ENCODE assay signal across 18 mouse cellular contexts in genomic region chr10:59809991-59810574, GRCm38 (mm10).
DNase-seq lines count a peak whose midpoint lies in the region; ATAC-seq and TF ChIP-seq lines count a peak whose summit lies in the region.
"Had no signal": no experiment of that assay in that cellular context is flagged by ENCODE, and none has a peak within 500 bp of the region (broad histone marks: within the 10 kb centered on the region; RNA-seq: fewer than 3 reads in every experiment).

No protein-coding gene starts in this region.

- no peak overlapping the region for H3K27ac ChIP-seq in intestine, embryonic 16.5 days (ENCODE audit: low read length)
- no peak overlapping the region for H3K27ac ChIP-seq in intestine, postnatal 0 days (ENCODE audit: low read depth, low read length)
- H3K27ac ChIP-seq in lung, postnatal 0 days (ENCODE audit: low read length) = no peak overlapping the region
- H3K27ac ChIP-seq: forebrain, embryonic 12.5 days; kidney, embryonic 15.5 days; liver, embryonic 12.5 days; stomach, embryonic 15.5 days had no signal

- H3K4me3 ChIP-seq in intestine, embryonic 16.5 days (ENCODE audit: low read length) = no peak overlapping the region
- H3K4me3 ChIP-seq in intestine, postnatal 0 days (ENCODE audit: low read depth, low read length) = no peak overlapping the region
- H3K4me3 ChIP-seq in lung, postnatal 0 days (ENCODE audit: low read depth, low read length) = no peak overlapping the region
- H3K4me3 ChIP-seq: forebrain, embryonic 12.5 days; kidney, embryonic 15.5 days; liver, embryonic 12.5 days; stomach, embryonic 15.5 days had no signal

- no peak for TF ChIP-seq CTCF in intestine, postnatal 0 days (IDR thresholded peaks at IDR 0.05; ENCODE audit: low read depth)
- TF ChIP-seq CTCF in lung, postnatal 0 days (IDR thresholded peaks at IDR 0.05) = no peak

- H3K36me3 ChIP-seq in intestine, embryonic 16.5 days (ENCODE audit: control insufficient read depth, insufficient read depth, low read length) = no peaks in the 10 kb centered on the region
- peaks cover 3% of the 10 kb centered on the region; the same call in 1 of the 2 replicates for H3K36me3 ChIP-seq in intestine, postnatal 0 days (ENCODE audit: control insufficient read depth, insufficient read depth)
- H3K36me3 ChIP-seq in lung, postnatal 0 days (ENCODE audit: insufficient read depth, low read length) = no peaks in the 10 kb centered on the region
- H3K36me3 ChIP-seq: stomach, embryonic 15.5 days had no signal

- H3K4me2 ChIP-seq in intestine, embryonic 16.5 days (ENCODE audit: low read depth, low read length) = no peak overlapping the region
- no peak overlapping the region for H3K4me2 ChIP-seq in intestine, postnatal 0 days (replicated peaks; ENCODE audit: low read depth)
- H3K4me2 ChIP-seq in lung, postnatal 0 days (replicated peaks; ENCODE audit: low read depth, low read length) = no peak overlapping the region
- H3K4me2 ChIP-seq: forebrain, embryonic 12.5 days; kidney, embryonic 15.5 days; liver, embryonic 12.5 days; lung, embryonic 14.5 days; stomach, embryonic 15.5 days had no signal

- H3K9me3 ChIP-seq in intestine, embryonic 16.5 days (ENCODE audit: control insufficient read depth, low read length) = no peaks in the 10 kb centered on the region
- H3K9me3 ChIP-seq in intestine, postnatal 0 days (ENCODE audit: control insufficient read depth) = no peaks in the 10 kb centered on the region
- no peaks in the 10 kb centered on the region for H3K9me3 ChIP-seq in lung, postnatal 0 days (ENCODE audit: low read length)
- H3K9me3 ChIP-seq: forebrain, embryonic 12.5 days; kidney, embryonic 15.5 days; liver, embryonic 12.5 days; stomach, embryonic 15.5 days had no signal

- ATAC-seq in intestine, embryonic 16.5 days = peak; percentile 36; the same call in 1 of the 2 replicates
- ATAC-seq in intestine, postnatal 0 days = no peak
- ATAC-seq in lung, postnatal 0 days = no peak
- ATAC-seq in erythroid progenitor cell, adult 5-6 weeks (replicated peaks; ENCODE audit: low FRiP score, poor library complexity, severe bottlenecking) = 0 out of 2 replicates have a peak, but pooled peaks have one; percentile 29
- ATAC-seq: inflammation-experienced regulatory T-cells, adult 6 months; liver, embryonic 12.5 days had no signal

- WGBS in intestine, embryonic 16.5 days = 72% methylated on average over 4 of the region's 4 CpGs
- WGBS in intestine, postnatal 0 days = 58% methylated on average over 4 of the region's 4 CpGs
- 65% methylated on average over 4 of the region's 4 CpGs for WGBS in lung, postnatal 0 days

- peak; percentile 46 for DNase-seq in cerebellum, adult 9-11 months
- no peak for DNase-seq in cerebellum, postnatal 36 days
- DNase-seq in lung, postnatal 0 days (ENCODE audit: low spot score) = peak; percentile 12
- DNase-seq in lung, postnatal 14 days = no peak
- DNase-seq in Muller cell, postnatal 12 days (ENCODE audit: inconsistent ontology term) = no peak
- DNase-seq: gastrocnemius, postnatal 10 days; lung, embryonic 14.5 days; midbrain, embryonic 14.5 days; thymus, adult 2 months had no signal

- no peak overlapping the region for H3K9ac ChIP-seq in intestine, embryonic 16.5 days (ENCODE audit: low read depth, low read length)
- no peak overlapping the region for H3K9ac ChIP-seq in intestine, postnatal 0 days (ENCODE audit: low read depth, low read length)
- no peak overlapping the region for H3K9ac ChIP-seq in lung, postnatal 0 days (replicated peaks; ENCODE audit: low read depth)
- H3K9ac ChIP-seq: forebrain, embryonic 12.5 days; kidney, embryonic 15.5 days; liver, embryonic 12.5 days; lung, embryonic 14.5 days; stomach, embryonic 15.5 days had no signal

- TF ChIP-seq EP300 in lung, postnatal 0 days (IDR thresholded peaks at IDR 0.05) = no peak

- 0 out of 2 replicates have a peak, but pooled peaks cover 3% of the 10 kb centered on the region for H3K4me1 ChIP-seq in intestine, embryonic 16.5 days (ENCODE audit: control insufficient read depth, insufficient read depth, low read length)
- no peaks in the 10 kb centered on the region for H3K4me1 ChIP-seq in intestine, postnatal 0 days (replicated peaks; ENCODE audit: control insufficient read depth, insufficient read depth, low read length)
- no peaks in the 10 kb centered on the region for H3K4me1 ChIP-seq in lung, postnatal 0 days (ENCODE audit: insufficient read depth, low read depth, low read length)
- H3K4me1 ChIP-seq: stomach, embryonic 15.5 days had no signal

- H3K27me3 ChIP-seq in intestine, embryonic 16.5 days (replicated peaks; ENCODE audit: control insufficient read depth, insufficient read depth, low read length) = no peaks in the 10 kb centered on the region
- H3K27me3 ChIP-seq in intestine, postnatal 0 days (replicated peaks; ENCODE audit: control insufficient read depth, insufficient read depth, low read length) = no peaks in the 10 kb centered on the region
- H3K27me3 ChIP-seq in lung, postnatal 0 days (replicated peaks; ENCODE audit: insufficient read depth, low read length) = no peaks in the 10 kb centered on the region
- H3K27me3 ChIP-seq: CH12.LX; forebrain, embryonic 12.5 days; kidney, embryonic 15.5 days; liver, embryonic 12.5 days; stomach, embryonic 15.5 days had no signal

Comparison
In these comparisons a context has a peak if more than half of its experiments do, and no peak if none do; other contexts are left out.
1. DNase-seq: peak in cerebellum, adult 9-11 months (single experiment) and lung, postnatal 0 days (single experiment); none in cerebellum, postnatal 36 days (0 of 2), lung, postnatal 14 days (single experiment) and Muller cell, postnatal 12 days (single experiment).
2. ATAC-seq: peak in intestine, embryonic 16.5 days (single experiment) and erythroid progenitor cell, adult 5-6 weeks (single experiment); none in intestine, postnatal 0 days (single experiment) and lung, postnatal 0 days (single experiment).